Mouse (Mus musculus) left cerebral cortex, postnatal 25 days (tissue): Measurements from ENCODE around the gene St7. TPM values are rescaled to one million over a fixed set of nuclear protein-coding genes. Genes with fewer than 3 reads are reported as not detected.

ENCODE experiments used
- DNase-seq, 2 experiments: peaks; one replicate each; pipeline ENCODE4 v3.0.0; 2022; ENCODE audit warnings: low spot score in 2 of 2, mixed read lengths in 1 of 2
- intact Hi-C: fragments of 180-260 bp; cut with DNase I; formaldehyde crosslinking; loops from one replicate; pipeline ENCODE4 v1.15.1; 2025
- total RNA-seq, 2 experiments: library from RNA; stranded (reverse); gene quantifications; 2 replicates each; pipeline ENCODE4 v1.2.3; 2021

The St7 gene
- total RNA-seq, 2 experiments from 2014 or later = 34.1 to 34.4 TPM

DNA sequence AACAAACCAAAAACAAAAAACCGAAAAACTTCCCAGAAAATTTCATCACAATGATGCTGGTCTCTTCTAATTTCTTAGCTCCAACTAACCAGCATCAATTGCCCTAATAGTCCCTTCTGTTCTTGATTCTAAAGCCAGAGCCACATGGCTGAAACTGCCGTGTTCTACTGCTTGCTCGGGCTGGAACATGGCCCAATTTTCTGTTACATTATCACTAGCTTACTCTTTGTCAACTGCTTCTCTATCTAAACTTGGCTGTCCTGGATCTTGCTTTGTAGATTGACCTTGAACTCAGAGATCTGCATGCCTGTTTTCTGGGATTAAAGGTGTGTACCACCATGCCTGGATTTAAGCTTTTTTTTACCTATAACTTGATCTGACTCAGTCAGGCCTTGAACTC lies 13.2 kb downstream of the St7 start:
- no peak for DNase-seq
- intact Hi-C loops = no loop called here

DNA sequence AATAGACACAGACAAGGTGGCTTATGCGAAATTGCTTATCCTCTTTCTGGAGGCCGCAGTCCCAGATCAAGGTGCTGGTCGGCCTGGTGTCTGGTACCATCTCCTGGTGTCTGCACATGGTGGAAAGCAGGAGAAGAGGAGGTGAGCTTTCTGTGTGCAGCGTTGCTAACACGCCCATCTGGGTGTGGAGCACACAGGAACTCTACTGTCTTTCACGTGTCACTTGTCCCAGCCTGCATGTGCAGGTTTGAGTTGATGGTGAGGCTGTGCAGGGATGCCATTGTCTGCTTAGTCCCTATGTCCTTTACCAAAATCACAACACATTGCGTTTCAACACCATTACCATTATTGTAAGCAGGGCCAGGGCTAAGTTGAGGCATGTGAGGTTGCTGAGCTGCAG lies 26.2 kb downstream of the St7 start:
- intact Hi-C loops = no loop called here

DNA sequence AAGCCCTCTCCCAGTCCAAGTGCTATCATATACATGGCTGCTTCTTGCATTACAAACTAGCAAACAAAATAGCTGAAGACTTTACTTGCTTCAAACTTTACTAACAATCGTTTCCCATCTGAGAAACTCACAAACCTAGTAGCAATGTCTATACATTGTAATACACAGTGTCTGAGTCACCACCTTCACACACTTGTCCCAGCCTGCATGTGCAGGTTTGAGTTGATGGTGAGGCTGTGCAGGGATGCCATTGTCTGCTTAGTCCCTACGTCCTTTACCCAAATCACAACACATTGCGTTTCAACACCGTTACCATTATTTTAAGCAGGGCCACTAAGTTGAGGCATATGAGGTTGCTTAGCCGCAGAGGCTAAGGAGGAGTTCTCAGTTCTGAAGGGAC lies 26.7 kb downstream of the St7 start:
- intact Hi-C loops = no loop called here
- DNase-seq = no peak

More for the DNA sequence above, 26.2 kb downstream of the St7 start:
- no peak for DNase-seq

DNA sequence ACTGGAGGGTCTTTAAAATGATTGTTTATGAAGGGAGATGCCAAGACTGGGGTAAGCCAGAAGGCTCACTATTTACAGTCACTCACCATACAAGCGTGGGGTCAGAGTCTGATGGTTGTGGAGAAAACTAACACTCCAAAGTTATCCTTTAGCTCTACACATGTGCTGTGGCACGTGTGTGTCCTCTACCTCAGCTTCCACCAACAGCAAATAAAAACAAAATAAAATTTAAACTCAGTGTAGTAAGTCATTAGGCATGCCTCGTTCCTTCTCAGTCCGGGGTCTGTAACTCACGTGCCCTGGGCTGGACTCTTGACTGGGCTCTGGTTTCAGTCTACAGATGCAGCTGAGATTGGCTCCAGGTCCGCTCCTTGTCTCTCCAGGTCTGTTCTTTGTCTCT lies 27.3 kb downstream of the St7 start:
- intact Hi-C loops = loop anchor here (10.0 kb wide), 1 partner anchor 335 kb away; no protein-coding TSS in a partner anchor
- DNase-seq = no peak

DNA sequence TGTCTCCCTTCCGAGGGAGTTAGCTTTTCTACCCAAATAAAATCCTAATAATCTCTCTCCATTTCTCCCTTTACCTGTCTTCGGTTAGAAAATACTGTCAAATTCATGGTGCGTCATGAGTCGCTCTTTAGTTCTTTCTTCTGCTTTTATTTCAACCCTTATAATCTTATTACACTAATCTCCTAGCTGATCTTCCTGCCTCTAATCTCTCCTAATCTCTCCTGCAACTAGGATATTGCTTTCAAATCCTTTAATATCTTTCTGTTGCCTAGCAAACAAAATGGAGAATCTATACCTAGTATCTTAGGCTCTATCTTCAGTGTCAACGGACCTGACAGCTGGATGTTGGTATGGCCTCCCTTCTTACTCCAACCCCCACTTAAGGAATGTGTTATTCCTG lies 29.0 kb downstream of the St7 start:
- DNase-seq = no peak
- intact Hi-C loops = loop anchor here (10.0 kb wide), 1 partner anchor 333 kb away; no protein-coding TSS in a partner anchor

DNA sequence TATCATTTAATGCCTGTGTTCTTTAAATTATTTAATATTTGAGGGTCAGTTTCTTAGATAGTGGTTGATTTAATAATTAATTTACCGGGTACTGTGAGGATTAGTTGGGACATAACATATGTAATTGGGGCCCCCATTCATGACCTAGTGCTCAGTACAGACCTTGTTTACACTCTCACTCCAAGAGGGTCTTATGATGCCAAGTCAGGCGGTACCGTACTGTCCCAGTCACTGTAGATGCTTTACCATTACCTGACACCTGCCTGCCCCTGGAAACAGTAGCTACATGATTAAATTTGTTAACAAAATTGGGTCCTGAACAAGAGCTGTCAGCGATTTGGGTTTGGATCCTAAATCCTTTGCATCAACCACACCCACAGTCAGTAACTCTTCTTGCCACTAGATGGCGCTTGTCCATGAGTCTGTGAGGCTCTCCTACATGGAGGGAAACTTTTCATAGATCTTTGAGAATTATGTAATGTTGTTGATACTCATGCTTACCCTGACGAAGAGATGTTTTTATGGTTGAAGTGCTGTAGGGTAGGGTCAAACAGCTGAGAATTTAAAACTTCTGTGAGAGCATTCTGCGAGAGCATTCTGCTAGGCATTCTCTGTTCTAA lies 33.2 kb downstream of the St7 start:
- intact Hi-C loops = loop anchor here (2.0 to 10.0 kb wide), 2 partner anchors 109 to 329 kb away; no protein-coding TSS in a partner anchor

DNA sequence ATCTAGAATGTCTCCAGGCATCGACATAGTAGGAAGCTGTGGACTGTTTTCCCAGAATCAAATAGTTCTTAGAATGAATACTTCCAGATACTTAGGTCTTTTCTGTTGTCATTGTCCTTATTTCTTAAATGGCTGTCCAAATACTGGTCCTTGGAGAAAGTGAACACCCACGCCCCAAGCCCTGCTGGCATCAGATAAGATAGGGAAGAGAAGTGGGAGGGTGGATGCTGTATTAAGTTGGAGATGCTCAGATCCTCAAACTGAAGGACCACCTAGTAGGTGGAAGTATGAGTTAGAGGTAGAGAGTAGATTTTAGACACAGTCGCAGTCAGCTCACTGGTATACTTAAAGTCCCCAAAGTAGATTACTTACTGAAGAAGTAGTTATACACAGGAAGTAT lies 34.5 kb downstream of the St7 start:
- intact Hi-C loops = loop anchor here (2.0 to 10.0 kb wide), 2 partner anchors 108 to 328 kb away; no protein-coding TSS in a partner anchor
- no peak for DNase-seq

More for the DNA sequence above, 33.2 kb downstream of the St7 start:
- peak; percentile 78 to 79 for DNase-seq

DNA sequence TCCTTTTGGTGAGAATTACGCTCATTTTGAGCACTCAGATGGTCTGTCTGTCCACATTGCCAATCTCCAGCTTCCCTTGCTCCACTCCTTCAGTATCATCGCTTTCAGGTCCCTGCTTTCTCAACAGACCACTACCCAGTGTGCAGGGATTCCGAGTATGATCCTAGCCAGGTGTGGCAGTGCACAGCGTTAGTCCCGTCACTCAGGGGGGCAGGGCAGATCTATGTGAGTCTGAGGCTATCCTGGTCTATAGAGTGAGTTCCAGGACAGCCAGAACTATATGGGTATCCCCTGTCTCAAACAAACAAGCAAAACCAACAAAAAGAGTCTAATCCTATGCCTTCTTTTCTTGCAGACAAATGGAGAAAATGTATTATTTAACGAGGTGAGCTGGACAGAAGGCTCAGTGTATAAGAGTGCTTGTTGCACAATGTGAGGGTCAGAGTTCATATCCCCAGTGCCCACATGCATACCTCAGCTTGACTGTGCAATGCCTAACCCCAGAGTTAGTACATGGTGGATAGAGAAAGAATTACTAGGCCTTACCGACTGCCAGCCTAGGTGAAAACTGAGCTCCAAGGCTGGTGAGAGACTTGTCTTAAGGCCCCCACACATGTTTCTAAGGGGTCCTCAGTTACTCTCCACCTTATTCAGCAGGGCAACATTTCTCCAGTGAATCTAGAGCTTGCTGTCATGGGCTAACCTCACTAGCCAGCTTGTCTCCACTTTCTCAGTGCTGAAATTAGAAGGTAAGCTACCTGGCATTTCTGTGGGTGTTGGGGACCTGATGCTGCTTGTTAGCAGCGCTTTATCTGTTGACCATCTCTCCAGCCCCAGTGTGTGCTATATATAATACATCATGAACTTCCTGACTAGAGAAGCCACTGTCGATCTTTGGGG lies 35.4 kb downstream of the St7 start:
- DNase-seq = no peak
- intact Hi-C loops = loop anchor here (2.0 to 10.0 kb wide), 2 partner anchors 107 to 327 kb away; no protein-coding TSS in a partner anchor

DNA sequence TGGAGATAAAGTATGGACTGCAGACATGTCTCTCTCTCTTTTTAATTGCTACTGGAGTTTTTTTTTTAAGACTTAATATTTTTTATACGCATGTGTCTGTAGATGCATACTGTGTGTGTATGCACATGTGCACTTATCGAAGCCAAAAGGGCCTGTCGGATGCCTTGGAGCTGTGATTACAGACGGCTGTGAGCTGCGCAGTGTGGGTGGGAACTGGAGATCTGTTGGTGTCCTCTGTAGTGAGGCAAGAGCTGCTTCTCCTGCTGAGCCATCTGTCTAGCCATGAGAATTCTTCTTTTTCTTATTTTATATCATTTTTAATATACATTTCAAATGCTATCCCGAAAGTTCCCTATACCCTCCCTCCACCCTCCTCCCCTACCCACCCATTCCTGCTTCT lies 37.4 kb downstream of the St7 start:
- intact Hi-C loops = no loop called here
- DNase-seq = peak; percentile 59 to 90

DNA sequence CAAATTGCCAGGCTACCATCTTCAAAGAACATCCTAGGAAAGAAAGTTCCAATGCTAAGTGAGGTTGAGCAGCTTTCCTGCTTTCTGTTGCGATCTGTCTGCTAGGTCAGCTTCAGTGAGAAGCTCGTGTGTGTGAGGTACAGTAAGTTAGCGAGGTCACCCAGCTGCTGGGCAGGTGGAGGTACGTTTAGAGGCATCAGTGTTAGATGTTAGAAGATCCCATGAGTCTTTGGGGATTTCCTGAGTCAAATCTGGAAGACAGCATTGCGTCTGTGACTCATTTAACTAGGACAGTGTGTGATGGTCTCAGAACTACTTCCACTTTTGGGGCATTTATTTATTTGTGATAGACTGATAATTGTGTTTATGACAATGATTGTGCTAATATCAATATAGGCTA lies 39.0 kb downstream of the St7 start:
- intact Hi-C loops = no loop called here
- no peak for DNase-seq

DNA sequence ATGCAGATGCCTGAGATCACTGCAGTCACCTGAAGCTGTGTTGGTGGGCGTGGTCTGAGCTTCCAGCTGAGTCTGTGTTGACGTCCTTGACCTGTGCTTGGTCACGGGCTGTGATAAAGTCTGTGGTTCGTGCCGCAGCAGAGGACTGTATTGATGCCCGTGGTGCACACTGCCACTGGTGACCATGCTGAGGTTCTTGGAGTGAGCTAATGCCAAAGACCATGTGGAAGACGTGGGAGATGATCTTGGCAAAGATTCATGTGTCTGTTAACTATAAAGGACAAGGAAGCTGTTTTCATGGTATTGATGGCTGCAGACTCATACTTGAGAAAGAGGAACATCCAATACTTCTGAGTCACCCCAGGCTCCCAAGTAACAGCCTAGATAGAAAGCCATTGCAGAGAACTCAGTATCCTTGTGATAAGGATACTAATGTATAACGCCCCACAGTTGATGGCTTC lies 41.2 kb downstream of the St7 start:
- intact Hi-C loops = no loop called here
- no peak for DNase-seq

DNA sequence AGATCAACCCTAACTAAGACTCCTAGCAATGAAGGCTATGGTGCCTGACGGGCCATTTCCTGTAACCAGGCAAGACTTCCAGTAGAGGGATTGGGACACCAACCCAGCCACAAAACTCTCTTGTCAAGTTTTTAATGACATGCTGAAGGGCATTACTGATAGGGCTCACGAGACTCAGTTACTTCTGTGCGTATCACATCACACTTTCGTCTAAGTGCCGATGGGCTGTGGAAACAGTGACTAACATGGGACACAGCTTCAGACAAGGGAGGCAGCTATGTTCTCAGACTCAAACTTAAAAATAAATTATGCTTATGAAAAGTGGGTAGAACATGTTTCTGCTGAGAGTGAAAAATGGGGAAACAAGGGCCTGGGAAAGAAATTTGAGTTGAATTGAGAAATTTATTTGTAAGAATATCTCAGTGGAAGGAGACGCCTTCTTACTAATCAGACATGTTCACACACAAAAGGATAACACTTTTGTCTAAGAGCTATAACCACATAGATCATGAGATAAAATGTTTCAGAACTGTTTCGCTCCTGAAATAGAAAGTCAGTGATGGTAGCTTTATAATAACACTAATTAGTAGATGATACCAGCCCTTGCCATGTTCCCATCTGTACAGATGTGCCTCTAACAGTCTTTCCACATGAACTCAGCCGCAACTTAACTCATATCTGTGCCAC lies 44.7 kb downstream of the St7 start:
- intact Hi-C loops = no loop called here
- DNase-seq = no peak

DNA sequence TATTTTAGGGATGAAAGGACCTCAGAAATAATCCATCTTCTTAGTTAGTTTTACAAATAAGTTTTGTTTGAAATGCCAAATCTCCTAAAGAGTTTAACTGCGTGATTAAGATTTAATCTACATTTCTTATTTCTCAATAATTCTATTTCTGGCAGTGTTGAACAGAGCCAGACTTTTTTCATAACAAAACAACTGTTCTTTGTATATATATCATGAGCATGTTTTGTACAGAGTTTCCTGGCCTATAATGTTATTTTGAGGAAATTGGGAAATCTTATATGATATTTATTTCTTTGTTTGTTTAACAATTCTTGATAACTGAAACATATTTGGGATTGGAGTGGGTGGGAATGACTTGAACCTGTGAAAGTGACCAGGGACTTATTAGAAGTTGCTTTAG lies 47.4 kb downstream of the St7 start:
- no peak for DNase-seq
- intact Hi-C loops = no loop called here

DNA sequence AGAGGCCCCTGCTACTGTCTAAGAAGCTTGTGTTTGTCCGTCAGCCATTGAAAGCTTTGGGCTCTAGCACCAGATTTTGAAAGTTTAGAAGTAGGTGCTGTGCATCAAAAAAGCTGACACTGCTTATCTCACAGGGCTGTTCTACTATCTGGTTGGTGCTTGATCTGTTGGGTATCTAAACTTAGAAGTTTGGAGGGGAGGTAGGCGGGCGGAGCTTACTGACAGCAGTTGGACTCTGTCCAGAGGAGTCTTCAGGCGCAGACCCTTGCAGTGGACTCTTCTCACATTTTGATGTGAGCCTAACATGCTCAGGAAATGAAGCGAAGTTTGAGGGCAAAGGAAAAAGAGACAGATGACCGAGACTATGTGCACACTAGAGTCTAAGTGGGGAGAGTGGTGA lies 48.9 kb downstream of the St7 start:
- no peak for DNase-seq
- intact Hi-C loops = no loop called here

DNA sequence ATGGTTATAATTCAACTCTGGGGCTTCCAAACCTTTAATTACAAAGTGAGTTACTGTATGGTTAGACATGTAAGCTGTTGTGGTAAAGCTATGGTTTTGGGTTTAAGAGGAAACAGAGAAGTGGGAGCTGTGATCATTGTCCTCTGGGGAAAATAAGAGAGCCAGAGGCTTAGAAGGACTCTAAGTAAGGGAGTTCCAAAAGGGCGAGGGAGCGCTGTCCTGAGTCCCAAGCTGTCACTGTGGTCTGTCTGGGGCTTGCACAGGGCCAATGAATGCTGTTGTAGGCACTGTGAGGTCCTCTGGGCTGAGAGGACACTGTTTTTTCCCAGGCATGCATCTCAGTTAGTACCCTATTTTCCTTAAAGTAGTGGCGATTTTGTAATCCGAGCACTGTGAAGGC lies 49.5 kb downstream of the St7 start:
- DNase-seq = no peak
- intact Hi-C loops = no loop called here

DNA sequence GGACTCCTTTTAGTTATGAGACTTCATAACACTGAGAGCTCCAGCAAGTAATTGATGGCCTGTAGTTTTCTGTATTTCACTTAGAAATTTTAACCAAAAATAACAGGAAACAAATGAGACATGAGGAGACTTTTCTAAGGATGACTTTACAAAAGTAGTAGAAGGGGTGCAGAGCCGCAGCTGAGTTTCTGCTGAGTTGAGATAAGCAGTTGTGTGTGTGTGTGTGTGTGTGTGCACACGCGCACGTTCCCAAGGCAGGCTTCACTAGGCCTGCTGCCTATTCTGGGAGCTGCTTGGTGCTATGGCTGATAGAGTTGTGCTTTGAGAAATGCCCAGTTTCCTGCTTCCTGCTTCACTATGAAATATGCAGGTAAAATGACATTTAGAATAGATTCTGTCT lies 50.6 kb downstream of the St7 start:
- DNase-seq = no peak
- intact Hi-C loops = no loop called here

DNA sequence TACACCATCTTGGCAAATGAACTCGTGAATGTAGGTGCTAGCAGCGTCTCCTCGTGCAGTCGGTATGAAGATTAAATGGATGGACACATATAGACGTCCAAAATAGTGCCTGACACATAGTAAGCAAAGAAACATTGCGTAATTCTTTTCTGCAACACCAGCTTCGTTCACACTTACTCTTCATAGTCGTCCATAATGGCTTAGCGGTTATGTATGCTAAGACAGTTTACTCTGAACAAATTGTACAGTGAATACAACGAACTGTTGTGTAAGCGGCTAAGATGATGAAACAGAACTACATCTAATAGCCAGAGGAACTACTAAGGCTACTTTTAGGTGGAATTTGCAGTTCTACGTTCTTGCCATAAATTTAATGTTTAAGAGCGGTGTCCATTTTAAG lies 55.0 kb downstream of the St7 start:
- no peak for DNase-seq
- intact Hi-C loops = no loop called here

DNA sequence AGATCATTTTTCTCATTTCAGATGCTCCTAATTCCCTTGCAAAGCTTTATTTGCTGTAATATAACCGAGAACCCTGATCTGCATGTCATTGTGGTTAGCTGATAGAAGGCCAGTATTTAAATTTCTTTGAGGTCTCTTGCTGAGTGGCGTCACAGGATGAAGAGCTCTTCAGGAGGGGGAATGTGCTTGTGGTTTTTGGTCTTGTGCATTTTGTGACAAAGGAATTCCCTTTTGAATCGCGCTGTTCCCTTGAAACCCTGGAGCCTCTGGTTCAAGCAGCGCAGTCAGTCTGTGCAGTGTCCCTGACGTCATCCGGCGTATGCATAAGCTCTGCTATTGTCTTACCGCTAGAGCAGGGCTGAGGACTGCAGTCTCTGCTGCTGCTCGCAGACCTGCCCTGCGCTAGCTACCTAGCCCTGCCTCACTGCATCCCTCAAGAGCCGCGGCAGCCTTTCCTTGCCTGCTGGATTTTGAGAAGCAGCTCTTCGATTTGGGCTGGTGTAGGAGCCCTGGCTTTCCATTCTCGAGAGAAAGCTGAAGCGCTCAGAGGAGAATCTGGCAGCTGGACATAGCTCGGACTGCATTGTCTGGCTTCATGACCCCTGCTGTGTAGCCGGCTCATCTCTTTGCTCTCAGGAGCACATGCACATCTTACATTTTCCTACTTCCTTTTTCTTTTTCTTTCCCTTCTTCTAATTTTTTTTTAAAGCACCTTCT lies 56.3 kb downstream of the St7 start:
- intact Hi-C loops = no loop called here
- DNase-seq = peak; percentile 84 to 93

DNA sequence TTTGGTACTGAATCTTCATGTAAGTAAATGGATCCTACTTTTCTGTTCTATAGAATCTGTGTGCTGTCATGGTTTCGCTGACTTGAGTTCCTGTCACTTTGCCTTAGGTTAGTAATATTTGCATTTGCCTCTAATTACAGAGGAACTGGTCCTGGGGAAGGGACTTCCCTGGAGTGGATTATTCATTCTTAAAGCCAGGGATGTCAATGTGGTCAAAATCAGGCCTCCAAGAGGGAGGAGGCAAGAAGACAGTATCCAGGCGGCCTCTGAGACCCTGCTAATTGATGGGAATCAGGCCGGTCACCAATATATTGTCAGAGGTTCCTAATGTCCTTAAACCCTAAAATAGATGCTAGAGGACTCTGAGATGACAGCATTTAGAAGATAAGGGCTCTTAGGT lies 56.9 kb downstream of the St7 start:
- intact Hi-C loops = no loop called here

More for the DNA sequence above, 56.9 kb downstream of the St7 start:
- peak in 1 of 2 experiments; percentile 34 for DNase-seq
